Mouse (Mus musculus) retina, embryonic 14.5 days (tissue): ENCODE results near the gene Mad2l2.
"Not testable (repeated sequence)": the region's sequence is repeated elsewhere in the genome, so short reads cannot be mapped to it uniquely, and the experiment has no call there.

ENCODE experiments used
- DNase-seq: peaks from one replicate; pipeline ENCODE4 v3.0.0-alpha.2; 2015; ENCODE audit warnings: low spot score

Gene Mad2l2

GRCm38 (mm10) chr4:148107621-148108291 lies 22.4 kb upstream of the Mad2l2 start:
- peak; percentile 29 for DNase-seq

GRCm38 (mm10) chr4:148108565-148109100 lies 21.6 kb upstream of the Mad2l2 start:
- no peak for DNase-seq

GRCm38 (mm10) chr4:148109215-148109614 lies 21.0 kb upstream of the Mad2l2 start:
- DNase-seq, result no peak

- no peak for DNase-seq
Observed at GRCm38 (mm10) chr4:148112519-148112918, 17.7 kb upstream of the Mad2l2 start.

- peak; percentile 90 for DNase-seq
Observed at GRCm38 (mm10) chr4:148114758-148115391, 15.3 kb upstream of the Mad2l2 start.

- DNase-seq, result peak; percentile 69
Observed at GRCm38 (mm10) chr4:148115467-148115866, 14.7 kb upstream of the Mad2l2 start.

GRCm38 (mm10) chr4:148116657-148117056 lies 13.5 kb upstream of the Mad2l2 start:
- DNase-seq, result peak; percentile 20

GRCm38 (mm10) chr4:148117392-148117791 lies 12.8 kb upstream of the Mad2l2 start:
- peak; percentile 20 for DNase-seq

- not testable (repeated sequence) for DNase-seq
Observed at GRCm38 (mm10) chr4:148119578-148119977, 10.6 kb upstream of the Mad2l2 start.

- DNase-seq, result no peak
Observed at GRCm38 (mm10) chr4:148120555-148120954, 9.6 kb upstream of the Mad2l2 start.

- no peak for DNase-seq
Observed at GRCm38 (mm10) chr4:148121362-148121761, 8.8 kb upstream of the Mad2l2 start.

GRCm38 (mm10) chr4:148121982-148122693 lies 8.0 kb upstream of the Mad2l2 start:
- peak; percentile 68 for DNase-seq

GRCm38 (mm10) chr4:148122694-148123066 lies 7.5 kb upstream of the Mad2l2 start:
- DNase-seq, result no peak

- DNase-seq, result no peak
Observed at GRCm38 (mm10) chr4:148128241-148128640, 1.9 kb upstream of the Mad2l2 start.

GRCm38 (mm10) chr4:148128672-148129071 lies 1.5 kb upstream of the Mad2l2 start:
- DNase-seq, result no peak

- DNase-seq, result peak; percentile 85
Observed at GRCm38 (mm10) chr4:148130561-148131413, 603 bp downstream of the Mad2l2 start, which contains the start of gene Draxin. Gene Draxin, minus strand, starts transcription at chr4:148130698.

- DNase-seq, result peak; percentile 66
Observed at GRCm38 (mm10) chr4:148131497-148132081, 1.4 kb downstream of the Mad2l2 start.

GRCm38 (mm10) chr4:148134988-148135387 lies 4.8 kb downstream of the Mad2l2 start:
- no peak for DNase-seq

GRCm38 (mm10) chr4:148137503-148137902 lies 7.3 kb downstream of the Mad2l2 start:
- no peak for DNase-seq

- no peak for DNase-seq
Observed at GRCm38 (mm10) chr4:148139767-148140097, 9.5 kb downstream of the Mad2l2 start.
